ENCODE assay signal across 13 mouse cellular contexts in the genomic region with DNA sequence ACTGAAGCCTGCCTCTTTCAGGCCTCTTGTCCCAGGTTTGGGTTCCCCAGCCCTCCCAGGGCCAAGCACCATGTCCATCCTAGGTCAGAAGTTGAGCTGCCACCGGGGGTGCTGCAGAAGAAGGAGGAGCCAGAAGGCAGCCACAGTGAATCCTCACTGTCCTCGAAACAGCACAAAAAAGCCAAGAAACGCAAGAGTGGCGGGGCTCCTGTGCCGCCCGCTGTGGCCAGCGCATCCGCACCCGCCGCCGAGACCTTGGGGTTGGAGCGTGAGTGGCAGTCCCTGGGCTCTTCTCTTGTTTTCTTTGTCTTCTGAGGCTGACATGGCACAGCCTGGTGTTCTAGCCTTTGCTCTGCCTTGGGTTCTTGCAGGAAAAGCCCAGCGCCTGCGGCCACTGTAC. TPM values are rescaled to one million over a fixed set of nuclear protein-coding genes. Genes with fewer than 3 reads are reported as not detected.
"Had no signal": no experiment of that assay in that cellular context is flagged by ENCODE, and none has a peak within 500 bp of the region (broad histone marks: within the 10 kb centered on the region; RNA-seq: fewer than 3 reads in every experiment).

No protein-coding gene starts in this region.

- H3K9ac ChIP-seq: kidney, embryonic 15.5 days; liver, embryonic 14.5 days; midbrain, embryonic 12.5 days; neural tube, embryonic 15.5 days; stomach, embryonic 15.5 days had no signal

- H3K4me2 ChIP-seq: kidney, embryonic 15.5 days; limb, embryonic 13.5 days; midbrain, embryonic 12.5 days; neural tube, embryonic 15.5 days; stomach, embryonic 15.5 days had no signal

- H3K36me3 ChIP-seq: stomach, embryonic 15.5 days had no signal

- H3K9me3 ChIP-seq: kidney, embryonic 15.5 days; limb, embryonic 13.5 days; midbrain, embryonic 12.5 days; neural tube, embryonic 15.5 days; stomach, embryonic 15.5 days had no signal

- H3K27me3 ChIP-seq: kidney, embryonic 15.5 days; limb, embryonic 13.5 days; midbrain, embryonic 12.5 days; neural tube, embryonic 15.5 days; stomach, embryonic 15.5 days had no signal

- H3K4me3 ChIP-seq: kidney, embryonic 15.5 days; limb, embryonic 13.5 days; midbrain, embryonic 12.5 days; neural tube, embryonic 15.5 days; stomach, embryonic 15.5 days had no signal

- H3K27ac ChIP-seq: kidney, embryonic 15.5 days; limb, embryonic 13.5 days; liver, embryonic 14.5 days; midbrain, embryonic 12.5 days; neural tube, embryonic 15.5 days; stomach, embryonic 15.5 days had no signal

- DNase-seq: kidney, adult 2 months; kidney, postnatal 14 days; left cerebral cortex, postnatal 4 days; lung, adult 18-20 months; spleen, adult 18-20 months had no signal

RNA-seq across cellular contexts. Expression of a gene that starts 1.9 kb away (rescaled TPM):
- polyA plus RNA-seq: large intestine, adult 2 months; limb, embryonic 13.5 days; liver, adult 2 months; liver, embryonic 14.5 days had no signal
